Mouse (Mus musculus) intestine, embryonic 15.5 days (tissue): ENCODE measurements around the gene Gm5244. TPM values are rescaled to one million over a fixed set of nuclear protein-coding genes. Genes with fewer than 3 reads are reported as not detected.

Experiments
- ATAC-seq: fragments of 200-750 bp; cut with Nextera tagmentation; 2 replicates; pipeline ENCODE4 v1.8.0; 2017; ENCODE audit warnings: moderate TSS enrichment, moderate library complexity
- H3K27ac ChIP-seq: fragments of 300-500 bp; sonication (generic); 2 replicates; pipeline ENCODE4 v1.5.1; 2015; ENCODE audit warnings: mild to moderate bottlenecking, inconsistent platforms
- H3K27me3 ChIP-seq: fragments of 300-500 bp; sonication (generic); replicated peaks from 2 replicates; pipeline ENCODE4 v1.6.1; 2015; ENCODE audit warnings: inconsistent platforms
- H3K36me3 ChIP-seq: fragments of 300-500 bp; sonication (generic); 2 replicates; pipeline ENCODE4 v1.6.1; 2015; ENCODE audit warnings: inconsistent platforms
- H3K4me1 ChIP-seq: fragments of 300-500 bp; sonication (generic); replicated peaks from 2 replicates; pipeline ENCODE4 v1.6.1; 2015; ENCODE audit warnings: inconsistent platforms
- H3K4me2 ChIP-seq: fragments of 300-500 bp; sonication (generic); replicated peaks from 2 replicates; pipeline ENCODE4 v1.6.1; 2015; ENCODE audit warnings: mild to moderate bottlenecking, inconsistent platforms
- H3K4me3 ChIP-seq: fragments of 300-500 bp; sonication (generic); replicated peaks from 2 replicates; pipeline ENCODE4 v1.5.1; 2015; ENCODE audit warnings: inconsistent platforms
- H3K9ac ChIP-seq: fragments of 300-500 bp; sonication (generic); 2 replicates; pipeline ENCODE4 v1.6.1; 2015; ENCODE audit warnings: inconsistent platforms
- H3K9me3 ChIP-seq: fragments of 300-500 bp; sonication (generic); 2 replicates; pipeline ENCODE4 v1.6.1; 2016; ENCODE audit warnings: inconsistent platforms
- WGBS: fragments of 180-500 bp; shearing (Covaris S2); methylation state at CpG from one replicate; pipeline ENCODE4 v1.1.7; 2015; 5-methylcytosine and 5-hydroxymethylcytosine counted together
- polyA plus RNA-seq: library from polyadenylated mRNA; unstranded; fragments of >200 nt; fragmentation: Nextera tagmentation; extraction: Ambion mirVana; gene quantifications from 2 replicates; pipeline ENCODE4 v1.2.1, GENCODE M21; 2015

The Gm5244 gene
- polyA plus RNA-seq, 1 experiment from 2014 or later: not detected

- no peak overlapping the region for H3K4me2 ChIP-seq
- H3K9me3 ChIP-seq: no peaks in the 10 kb centered on the region
- no peak for ATAC-seq
- H3K36me3 ChIP-seq: no peaks in the 10 kb centered on the region
- H3K4me3 ChIP-seq: no peak overlapping the region
- WGBS: 36% methylated on average over 4 of the region's 4 CpGs
- H3K9ac ChIP-seq: no peak overlapping the region
- H3K4me1 ChIP-seq: no peaks in the 10 kb centered on the region
- no peaks in the 10 kb centered on the region for H3K27me3 ChIP-seq
- no peak overlapping the region for H3K27ac ChIP-seq
These were observed 26.1 kb upstream of the Gm5244 start for GRCm38 (mm10) chr19:12820383-12820782.

DNA sequence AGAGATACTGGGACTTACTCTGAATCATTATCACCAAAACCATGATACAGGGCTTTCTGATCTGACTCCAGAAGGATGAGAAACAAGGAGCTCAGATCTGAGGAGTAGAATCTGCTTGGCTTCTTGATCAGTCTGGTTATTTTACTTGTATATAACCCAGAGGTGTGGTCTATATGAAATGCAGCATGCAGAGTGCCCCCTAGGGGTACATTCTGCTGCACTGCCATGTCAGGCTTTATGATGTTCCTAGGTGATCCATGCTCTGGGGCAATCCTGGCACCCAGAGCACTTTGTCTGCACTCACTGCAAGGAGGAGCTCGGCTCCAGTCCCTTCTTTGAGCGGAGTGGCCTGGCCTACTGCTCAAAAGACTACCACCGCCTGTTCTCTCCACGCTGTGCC is 21.9 kb upstream of the Gm5244 start:
- ATAC-seq: no peak
- Histone ChIP-seq H3K4me1 (no peaks in the 10 kb centered on the region), H3K27ac (no peak overlapping the region), H3K9me3 (no peaks in the 10 kb centered on the region), H3K4me2 (no peak overlapping the region), H3K36me3 (no peaks in the 10 kb centered on the region), H3K27me3 (no peaks in the 10 kb centered on the region), H3K4me3 (no peak overlapping the region), H3K9ac (no peak overlapping the region)
- 64% methylated on average over 4 of the region's 4 CpGs for WGBS

GRCm38 (mm10) chr19:12830823-12831430 is 15.6 kb upstream of the Gm5244 start:
- Histone ChIP-seq H3K4me3 (no peak overlapping the region), H3K27ac (no peak overlapping the region), H3K27me3 (no peaks in the 10 kb centered on the region), H3K36me3 (no peaks in the 10 kb centered on the region), H3K9ac (no peak overlapping the region), H3K4me2 (no peak overlapping the region), H3K9me3 (no peaks in the 10 kb centered on the region), H3K4me1 (no peaks in the 10 kb centered on the region)
- 71% methylated on average over 2 of the region's 2 CpGs for WGBS
- ATAC-seq: no peak

DNA sequence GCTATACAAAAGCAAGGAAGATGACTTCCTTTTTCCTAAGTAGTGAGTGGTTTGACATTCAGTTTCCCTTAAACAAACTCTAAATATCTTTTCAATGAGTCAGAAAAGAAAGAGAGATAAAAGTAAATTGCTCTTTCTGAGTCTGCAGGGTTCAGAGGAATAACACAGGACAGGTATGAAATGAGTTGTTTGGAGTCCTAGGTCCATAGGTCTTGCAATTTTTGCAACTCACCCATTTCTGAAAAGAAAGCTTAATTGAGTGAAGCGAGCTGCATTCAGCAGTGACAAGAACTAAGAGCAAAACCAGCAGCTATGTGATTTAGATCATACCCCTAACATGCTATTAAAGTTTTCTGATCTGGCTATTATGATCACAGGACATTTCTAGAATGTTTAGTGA is 14.9 kb upstream of the Gm5244 start:
- 56% methylated on average over 1 of the region's 1 CpGs for WGBS
- no peak; the same call in 1 of the 2 replicates for ATAC-seq
- Histone ChIP-seq H3K4me2 (no peak overlapping the region), H3K9ac (no peak overlapping the region), H3K27me3 (no peaks in the 10 kb centered on the region), H3K36me3 (no peaks in the 10 kb centered on the region), H3K27ac (no peak overlapping the region), H3K4me3 (no peak overlapping the region), H3K4me1 (no peaks in the 10 kb centered on the region), H3K9me3 (no peaks in the 10 kb centered on the region)

GRCm38 (mm10) chr19:12833625-12834024 is 12.9 kb upstream of the Gm5244 start:
- H3K4me2 ChIP-seq: no peak overlapping the region
- H3K4me3 ChIP-seq: no peak overlapping the region
- H3K9me3 ChIP-seq: no peaks in the 10 kb centered on the region
- H3K36me3 ChIP-seq: no peaks in the 10 kb centered on the region
- no peak overlapping the region for H3K27ac ChIP-seq
- no peaks in the 10 kb centered on the region for H3K27me3 ChIP-seq
- no peak for ATAC-seq
- no peak overlapping the region for H3K9ac ChIP-seq
- 60% methylated on average over 3 of the region's 3 CpGs for WGBS
- H3K4me1 ChIP-seq: no peaks in the 10 kb centered on the region

DNA sequence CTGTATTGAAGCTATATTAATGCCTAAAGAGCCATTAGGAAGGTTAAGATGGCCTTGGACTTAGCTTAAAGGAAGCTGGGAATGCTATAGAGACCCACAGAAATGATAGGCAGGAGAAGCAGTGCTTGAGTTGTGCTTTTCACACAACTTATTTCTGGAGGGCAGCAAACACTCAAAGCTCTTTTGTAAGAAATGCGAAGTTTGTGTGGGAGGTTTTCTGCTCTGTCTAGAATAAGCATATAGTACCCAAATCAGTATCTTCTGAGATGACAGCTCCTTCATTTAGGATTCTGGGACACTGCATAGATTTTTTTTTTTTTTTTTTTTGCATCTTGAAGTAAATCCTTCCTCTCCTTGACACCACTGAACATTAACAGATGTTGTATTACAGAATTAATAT is 8.0 kb upstream of the Gm5244 start:
- no peaks in the 10 kb centered on the region for H3K36me3 ChIP-seq
- 89% methylated on average over 1 of the region's 1 CpGs for WGBS
- no peak overlapping the region for H3K4me2 ChIP-seq
- H3K27ac ChIP-seq: no peak overlapping the region
- H3K9ac ChIP-seq: no peak overlapping the region
- ATAC-seq: no peak
- H3K27me3 ChIP-seq: no peaks in the 10 kb centered on the region
- H3K4me1 ChIP-seq: no peaks in the 10 kb centered on the region
- H3K9me3 ChIP-seq: no peaks in the 10 kb centered on the region
- H3K4me3 ChIP-seq: no peak overlapping the region

DNA sequence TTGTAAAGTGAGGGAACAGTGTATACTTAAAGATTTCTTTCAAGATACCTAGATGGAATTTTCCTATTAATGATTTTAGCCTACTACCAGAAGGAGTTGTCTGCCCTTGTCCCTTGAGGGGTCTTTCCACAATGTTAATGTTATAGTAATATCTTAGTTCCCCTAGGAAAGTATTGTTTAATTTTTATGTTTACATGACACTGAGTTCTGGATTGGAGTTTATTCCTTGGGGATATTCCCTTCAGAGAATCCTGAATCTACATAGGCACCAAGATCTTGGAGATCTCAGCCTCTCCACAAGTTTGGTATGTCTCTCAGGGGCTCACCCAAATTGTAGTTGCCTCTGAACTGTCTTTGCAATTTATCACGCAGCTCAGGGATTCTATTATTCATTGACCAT is 10.5 kb downstream of the Gm5244 start, which contains the start of gene Olfr1444:
Gene Olfr1444, plus strand, starts transcription at position 301 of the 400 bp plus-strand sequence.
- Histone ChIP-seq H3K9me3 (no peaks in the 10 kb centered on the region), H3K4me1 (no peaks in the 10 kb centered on the region), H3K9ac (no peak within 1 kb of the TSS), H3K4me2 (no peak within 1 kb of the TSS), H3K27me3 (no peaks in the 10 kb centered on the region), H3K36me3 (no peaks in the 10 kb centered on the region), H3K27ac (no peak within 1 kb of the TSS), H3K4me3 (no peak within 1 kb of the TSS)
- no peak for ATAC-seq
- WGBS: 75% methylated on average over 1 of the region's 1 CpGs

DNA sequence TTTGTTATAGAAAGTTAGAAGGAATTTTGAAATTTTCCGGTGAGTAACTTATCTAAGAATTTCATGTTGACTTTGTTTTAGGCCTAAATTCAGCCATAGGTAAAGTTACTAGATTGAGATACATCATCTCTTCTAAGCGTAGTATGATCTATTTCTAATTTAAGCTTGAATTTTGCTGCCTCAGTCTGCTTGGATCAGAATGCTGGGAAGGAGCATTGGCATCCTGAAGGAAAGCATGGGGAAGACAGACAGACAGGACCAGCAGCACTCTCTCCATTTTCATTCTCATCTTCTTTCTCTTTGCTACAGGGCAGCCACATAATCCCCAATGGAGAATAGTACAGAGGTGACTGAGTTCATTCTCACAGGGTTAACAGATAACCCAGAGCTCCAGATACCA is 37.1 kb downstream of the Gm5244 start, which contains the start of gene Olfr1445:
Gene Olfr1445, plus strand, starts transcription at position 301 of the 400 bp plus-strand sequence.
- ATAC-seq: no peak
- no peaks in the 10 kb centered on the region for H3K27me3 ChIP-seq
- H3K27ac ChIP-seq: no peak within 1 kb of the TSS
- no peaks in the 10 kb centered on the region for H3K36me3 ChIP-seq
- H3K4me1 ChIP-seq: no peaks in the 10 kb centered on the region
- no peak within 1 kb of the TSS for H3K9ac ChIP-seq
- H3K4me2 ChIP-seq: no peak within 1 kb of the TSS
- WGBS: 91% methylated on average over 2 of the region's 2 CpGs
- H3K4me3 ChIP-seq: no peak within 1 kb of the TSS
- no peaks in the 10 kb centered on the region for H3K9me3 ChIP-seq

DNA sequence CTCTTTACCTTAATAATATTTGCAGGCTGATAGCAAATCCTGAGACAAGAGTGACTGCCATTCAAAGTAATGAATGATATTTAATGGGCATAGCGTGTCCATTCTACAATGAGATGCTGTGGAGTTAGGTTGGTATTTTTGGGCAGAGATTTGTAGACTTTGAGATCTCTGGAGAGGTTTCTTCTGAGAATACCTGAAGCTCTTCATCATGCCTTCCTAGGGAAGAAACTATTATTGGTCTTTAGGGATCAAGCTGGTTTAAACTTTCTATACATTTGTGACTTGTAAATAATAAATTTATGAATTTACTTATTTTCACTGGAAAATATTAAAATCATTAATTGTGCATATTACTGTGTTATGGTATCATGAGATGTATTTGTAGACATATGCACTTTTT is 46.9 kb downstream of the Gm5244 start, which contains the start of gene Olfr1446:
Gene Olfr1446, minus strand, starts transcription at position 101 of the 400 bp plus-strand sequence.
- no peaks in the 10 kb centered on the region for H3K9me3 ChIP-seq
- H3K27me3 ChIP-seq: no peaks in the 10 kb centered on the region
- no peaks in the 10 kb centered on the region for H3K4me1 ChIP-seq
- H3K27ac ChIP-seq: no peak within 1 kb of the TSS
- H3K4me2 ChIP-seq: no peak within 1 kb of the TSS
- no peaks in the 10 kb centered on the region for H3K36me3 ChIP-seq
- H3K4me3 ChIP-seq: no peak within 1 kb of the TSS
- no peak within 1 kb of the TSS for H3K9ac ChIP-seq
- WGBS: 81% methylated on average over 1 of the region's 1 CpGs
- no peak for ATAC-seq

Other genes starting within 250 kb of the Gm5244 start
- gene Gm4952, start 246.7 kb upstream of the Gm5244 start, polyA plus RNA-seq: 0.06 and 0.24 TPM in 2 replicates
- 0.16 and 0.32 TPM in 2 replicates for gene Glyat, start 213.4 kb upstream of the Gm5244 start, polyA plus RNA-seq
- gene Olfr1442, start 176.2 kb upstream of the Gm5244 start, polyA plus RNA-seq: not detected in 2 replicates
- gene Olfr1443, start 168.6 kb upstream of the Gm5244 start, polyA plus RNA-seq: not detected in 2 replicates
- 2.9 and 3.5 TPM in 2 replicates for gene Keg1, start 150.9 kb upstream of the Gm5244 start, polyA plus RNA-seq
- gene Cntf, start 81.0 kb upstream of the Gm5244 start, polyA plus RNA-seq: 0.82 and 1.4 TPM in 2 replicates
- gene Zfp91, start 50.6 kb upstream of the Gm5244 start, polyA plus RNA-seq: 14.0 and 15.4 TPM in 2 replicates
- 2.3 and 3.0 TPM in 2 replicates for gene Lpxn, start 50.5 kb upstream of the Gm5244 start, polyA plus RNA-seq
- gene Olfr1444, start 10.6 kb downstream of the Gm5244 start, polyA plus RNA-seq: not detected in 2 replicates
- not detected in 2 replicates for gene Olfr1445, start 37.2 kb downstream of the Gm5244 start, polyA plus RNA-seq
- gene Olfr1446, start 46.8 kb downstream of the Gm5244 start, polyA plus RNA-seq: not detected in 2 replicates
- gene Olfr1447, start 57.1 kb downstream of the Gm5244 start, polyA plus RNA-seq: not detected in 2 replicates
- not detected in 2 replicates for gene Olfr1448, start 77.7 kb downstream of the Gm5244 start, polyA plus RNA-seq
- gene Olfr1449, start 84.2 kb downstream of the Gm5244 start, polyA plus RNA-seq: not detected in 2 replicates
- gene Olfr1450, start 103.6 kb downstream of the Gm5244 start, polyA plus RNA-seq: not detected in 2 replicates
- not detected in 2 replicates for gene Olfr1451, start 148.3 kb downstream of the Gm5244 start, polyA plus RNA-seq
- not detected in 2 replicates for gene Olfr1453, start 181.6 kb downstream of the Gm5244 start, polyA plus RNA-seq
- gene Olfr1454, start 213.9 kb downstream of the Gm5244 start, polyA plus RNA-seq: not detected in 2 replicates